ENCODE assay signal across 8 mouse cellular contexts in genomic region chr4:149719686-149720085, GRCm38 (mm10). TPM values are rescaled to one million over a fixed set of nuclear protein-coding genes. Genes with fewer than 3 reads are reported as not detected.
DNase-seq lines count a peak whose midpoint lies in the region; ATAC-seq and TF ChIP-seq lines count a peak whose summit lies in the region.
"Had no signal": no experiment of that assay in that cellular context is flagged by ENCODE, and none has a peak within 500 bp of the region (broad histone marks: within the 10 kb centered on the region; RNA-seq: fewer than 3 reads in every experiment).

No protein-coding gene starts in this region.

- no peak for TF ChIP-seq EP300 in ES-Bruce4 (IDR thresholded peaks at IDR 0.05; ENCODE audit: insufficient read depth, low read depth, low read length)
- TF ChIP-seq EP300 in liver, postnatal 0 days (IDR thresholded peaks at IDR 0.05; ENCODE audit: low read depth) = no peak

- no peaks in the 10 kb centered on the region for H3K4me1 ChIP-seq in kidney, embryonic 16.5 days (ENCODE audit: insufficient read depth, low read length)
- no peaks in the 10 kb centered on the region for H3K4me1 ChIP-seq in ES-Bruce4 (ENCODE audit: control insufficient read depth, insufficient read depth, low read length)
- no peaks in the 10 kb centered on the region for H3K4me1 ChIP-seq in liver, postnatal 0 days (ENCODE audit: insufficient read depth)
- H3K4me1 ChIP-seq: liver, embryonic 15.5 days had no signal

- TF ChIP-seq CTCF in ES-Bruce4 (IDR thresholded peaks at IDR 0.05; ENCODE audit: low read depth, low read length) = peak; percentile 59
- TF ChIP-seq CTCF in liver, postnatal 0 days (IDR thresholded peaks at IDR 0.05; ENCODE audit: low read depth) = peak; percentile 67

- DNase-seq in kidney, postnatal 10 days = peak; percentile 71
- peak; percentile 76 for DNase-seq in brain, adult 2 months (ENCODE audit: low read depth, low spot score)
- peak; percentile 56 for DNase-seq in liver, postnatal 0 days
- DNase-seq in urinary bladder, postnatal 25 days (ENCODE audit: low spot score) = no peak
- DNase-seq in urinary bladder, postnatal 36 days (ENCODE audit: low spot score in 2 of 2) = no peak

- peaks cover 70% of the 10 kb centered on the region for H3K36me3 ChIP-seq in kidney, embryonic 16.5 days (ENCODE audit: insufficient read depth, low read length)
- H3K36me3 ChIP-seq in ES-Bruce4 (ENCODE audit: control insufficient read depth, insufficient read depth, low read length, poor library complexity, severe bottlenecking) = peaks cover 22% of the 10 kb centered on the region
- H3K36me3 ChIP-seq in liver, postnatal 0 days (replicated peaks; ENCODE audit: insufficient read depth, low read length) = peaks cover 40% of the 10 kb centered on the region

- no peaks in the 10 kb centered on the region for H3K27me3 ChIP-seq in kidney, embryonic 16.5 days (ENCODE audit: insufficient read depth, low read length)
- H3K27me3 ChIP-seq in ES-Bruce4 (ENCODE audit: control insufficient read depth, insufficient read depth, low read length, poor library complexity, severe bottlenecking) = no peaks in the 10 kb centered on the region
- no peaks in the 10 kb centered on the region for H3K27me3 ChIP-seq in liver, postnatal 0 days (ENCODE audit: insufficient read depth, low read length)
- H3K27me3 ChIP-seq: liver, embryonic 15.5 days had no signal

- 84% methylated on average over 6 of the region's 6 CpGs for WGBS in kidney, embryonic 16.5 days
- WGBS in liver, postnatal 0 days (ENCODE audit: insufficient replicate concordance) = 72% methylated on average over 6 of the region's 6 CpGs

- no peak overlapping the region for H3K9ac ChIP-seq in kidney, embryonic 16.5 days (replicated peaks; ENCODE audit: low read length)
- H3K9ac ChIP-seq in ES-Bruce4 (ENCODE audit: low read depth, poor library complexity, severe bottlenecking) = no peak overlapping the region
- no peak overlapping the region for H3K9ac ChIP-seq in liver, postnatal 0 days (replicated peaks)
- H3K9ac ChIP-seq: liver, embryonic 15.5 days had no signal

- no peaks in the 10 kb centered on the region for H3K9me3 ChIP-seq in kidney, embryonic 16.5 days (ENCODE audit: low read length)
- no peaks in the 10 kb centered on the region for H3K9me3 ChIP-seq in ES-Bruce4 (replicated peaks; ENCODE audit: control insufficient read depth, insufficient read depth, low read length, poor library complexity, severe bottlenecking)
- H3K9me3 ChIP-seq in liver, postnatal 0 days (ENCODE audit: low read length) = no peaks in the 10 kb centered on the region
- H3K9me3 ChIP-seq: liver, embryonic 15.5 days had no signal

- H3K27ac ChIP-seq in kidney, embryonic 16.5 days (ENCODE audit: low read length) = no peak overlapping the region
- no peak overlapping the region for H3K27ac ChIP-seq in ES-Bruce4 (ENCODE audit: insufficient read depth, low read length)
- H3K27ac ChIP-seq in liver, postnatal 0 days (ENCODE audit: low read depth) = no peak overlapping the region
- H3K27ac ChIP-seq: liver, embryonic 15.5 days had no signal

- no peak for TF ChIP-seq POLR2A in ES-Bruce4 (IDR thresholded peaks at IDR 0.05; ENCODE audit: insufficient read depth, low read length)

- no peak overlapping the region for H3K4me3 ChIP-seq in kidney, embryonic 16.5 days (ENCODE audit: low read length)
- no peak overlapping the region for H3K4me3 ChIP-seq in ES-Bruce4 (ENCODE audit: low read depth, low read length)
- H3K4me3 ChIP-seq in liver, postnatal 0 days (ENCODE audit: low read depth, low read length) = no peak overlapping the region
- H3K4me3 ChIP-seq: liver, embryonic 15.5 days had no signal

- H3K4me2 ChIP-seq in kidney, embryonic 16.5 days (replicated peaks; ENCODE audit: low read depth, low read length) = no peak overlapping the region
- H3K4me2 ChIP-seq in liver, postnatal 0 days (ENCODE audit: low read depth, low read length) = no peak overlapping the region
- H3K4me2 ChIP-seq: liver, embryonic 15.5 days had no signal

- no peak for ATAC-seq in kidney, embryonic 16.5 days (ENCODE audit: low FRiP score, low TSS enrichment)
- no peak for ATAC-seq in liver, postnatal 0 days

RNA-seq across cellular contexts. Expression of gene Pik3cd, which starts 17.3 kb away (rescaled TPM):
- polyA plus RNA-seq in kidney, embryonic 16.5 days (2015; fragmentation: Nextera tagmentation; extraction: Ambion mirVana) = 4.5 and 4.7 TPM in 2 replicates
- polyA plus RNA-seq in ES-Bruce4 (2011; ENCODE audit: insufficient read depth, insufficient read length, low read depth, missing spikeins) = 13.3 and 13.5 TPM in 2 replicates
- polyA plus RNA-seq in liver, postnatal 0 days (2015; fragmentation: Nextera tagmentation; extraction: Ambion mirVana) = 4.9 and 7.8 TPM in 2 replicates

RNA-seq across cellular contexts. Expression of gene Tmem201, which starts 18.2 kb away (rescaled TPM):
- 39.2 and 41.8 TPM in 2 replicates for polyA plus RNA-seq in kidney, embryonic 16.5 days (2015; fragmentation: Nextera tagmentation; extraction: Ambion mirVana)
- polyA plus RNA-seq in ES-Bruce4 (2011; ENCODE audit: insufficient read depth, insufficient read length, low read depth, missing spikeins) = 29.9 and 33.9 TPM in 2 replicates
- polyA plus RNA-seq in liver, postnatal 0 days (2015; fragmentation: Nextera tagmentation; extraction: Ambion mirVana) = 5.1 and 5.8 TPM in 2 replicates

RNA-seq across cellular contexts. Expression of gene Slc25a33, which starts 54.4 kb away (rescaled TPM):
- polyA plus RNA-seq in kidney, embryonic 16.5 days (2015; fragmentation: Nextera tagmentation; extraction: Ambion mirVana) = 13.9 and 14.2 TPM in 2 replicates
- 10.2 and 11.9 TPM in 2 replicates for polyA plus RNA-seq in ES-Bruce4 (2011; ENCODE audit: insufficient read depth, insufficient read length, low read depth, missing spikeins)
- polyA plus RNA-seq in liver, postnatal 0 days (2015; fragmentation: Nextera tagmentation; extraction: Ambion mirVana) = 52.2 and 53.2 TPM in 2 replicates

Comparison
In these comparisons a context has a peak if more than half of its experiments do, and no peak if none do; other contexts are left out.
1. DNase-seq: peak in kidney, postnatal 10 days (single experiment), brain, adult 2 months (single experiment) and liver, postnatal 0 days (single experiment); none in urinary bladder, postnatal 25 days (single experiment) and urinary bladder, postnatal 36 days (0 of 2).